Mouse (Mus musculus) ES-Bruce4 (cell line): ENCODE data around the gene Enthd1.

ENCODE experiments used
- CTCF ChIP-seq: IDR thresholded peaks from one replicate; pipeline ENCODE4 v1.8.1; 2011; ENCODE audit warnings: low read depth, low read length
- EP300 ChIP-seq: IDR thresholded peaks from 2 replicates; pipeline ENCODE4 v1.6.1; 2011; ENCODE audit warnings: low read depth, low read length; ENCODE audit not compliant: insufficient read depth
- POLR2A ChIP-seq: IDR thresholded peaks from one replicate; pipeline ENCODE4 v1.8.1; 2011; ENCODE audit warnings: low read length; ENCODE audit not compliant: insufficient read depth

GRCm38 (mm10) chr15:80538075-80538474, 26.9 kb downstream of the Enthd1 start:
- TF ChIP-seq POLR2A (no peak), CTCF (no peak), EP300 (no peak)
